Mouse (Mus musculus) forebrain, embryonic 14.5 days (tissue): Measurements from ENCODE around the gene Ssr3. TPM values are rescaled to one million over a fixed set of nuclear protein-coding genes. Genes with fewer than 3 reads are reported as not detected.

ENCODE experiments used
- ATAC-seq: fragments of 200-750 bp; cut with Nextera tagmentation; 2 replicates; pipeline ENCODE4 v1.8.0; 2017; ENCODE audit warnings: mild to moderate bottlenecking, moderate library complexity
- DNase-seq: peaks from one replicate; pipeline ENCODE4 v3.0.0-alpha.2; 2015; ENCODE audit warnings: low spot score
- H3K27ac ChIP-seq: fragments of 300-500 bp; sonication (generic); 2 replicates; pipeline ENCODE4 v1.5.1; 2014; ENCODE audit warnings: low read depth, mild to moderate bottlenecking, control low read depth, low read length, moderate library complexity
- H3K27me3 ChIP-seq: fragments of 300-500 bp; sonication (generic); replicated peaks from 2 replicates; pipeline ENCODE4 v1.6.1; 2014; ENCODE audit warnings: low read length, control low read depth, mixed read lengths; ENCODE audit not compliant: control insufficient read depth, insufficient read depth
- H3K36me3 ChIP-seq: fragments of 300-500 bp; sonication (generic); 2 replicates; pipeline ENCODE4 v1.6.1; 2014; ENCODE audit warnings: low read length, control low read depth; ENCODE audit not compliant: control insufficient read depth, insufficient read depth
- H3K4me1 ChIP-seq: fragments of 300-500 bp; sonication (generic); 2 replicates; pipeline ENCODE4 v1.6.1; 2014; ENCODE audit warnings: antibody characterized with exemption, low read length, control low read depth; ENCODE audit not compliant: control insufficient read depth, insufficient read depth
- H3K4me2 ChIP-seq: fragments of 300-500 bp; sonication (generic); 2 replicates; pipeline ENCODE4 v1.6.1; 2014; ENCODE audit warnings: mild to moderate bottlenecking, control low read depth, low read length
- H3K4me3 ChIP-seq: fragments of 300-500 bp; sonication (generic); 2 replicates; pipeline ENCODE4 v1.5.1; 2014; ENCODE audit warnings: low read depth, low read length, control low read depth
- H3K9ac ChIP-seq: fragments of 300-500 bp; sonication (generic); 2 replicates; pipeline ENCODE4 v1.6.1; 2014; ENCODE audit warnings: mild to moderate bottlenecking, low read length, control low read depth, moderate library complexity
- H3K9me3 ChIP-seq: fragments of 300-500 bp; sonication (generic); replicated peaks from 2 replicates; pipeline ENCODE4 v1.6.1; 2016; ENCODE audit warnings: low read length, control low read depth, mixed read lengths; ENCODE audit not compliant: control insufficient read depth
- WGBS: fragments of 180-500 bp; shearing (Covaris S2); extraction: QIAGEN DNeasy Blood & Tissue Kit; methylation state at CpG from one replicate; pipeline ENCODE4 v1.1.7; 2014; 5-methylcytosine and 5-hydroxymethylcytosine counted together
- polyA plus RNA-seq: library from polyadenylated mRNA; unstranded; fragments of >200 nt; fragmentation: Nextera tagmentation; extraction: Ambion mirVana; gene quantifications from 2 replicates; pipeline ENCODE4 v1.2.1, GENCODE M21; 2014

The Ssr3 gene
- polyA plus RNA-seq, 1 experiment from 2014 or later = 211 TPM

DNA sequence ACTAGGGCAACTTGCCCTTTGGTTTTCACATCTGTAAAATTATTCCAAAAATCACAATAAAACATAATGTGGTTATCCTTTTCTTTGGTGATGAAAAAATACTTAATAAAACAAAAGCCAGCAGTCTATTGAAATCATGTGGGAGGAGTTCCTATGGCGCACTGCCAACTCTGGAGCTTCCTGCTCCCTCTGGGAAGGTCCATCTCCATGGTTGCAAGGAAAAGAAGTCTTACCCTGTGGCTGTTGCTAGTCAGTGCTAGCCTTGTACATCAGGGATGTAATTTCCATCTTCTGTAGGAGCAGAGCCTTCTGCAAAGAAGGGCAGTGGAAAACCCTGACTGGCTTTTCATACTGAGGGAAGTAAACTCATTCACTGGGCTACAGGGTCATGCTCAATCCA, 29.0 kb downstream of the Ssr3 start:
- no peak overlapping the region for H3K27ac ChIP-seq
- DNase-seq = peak; percentile 11
- no peaks in the 10 kb centered on the region for H3K4me1 ChIP-seq
- no peaks in the 10 kb centered on the region for H3K36me3 ChIP-seq
- WGBS = 81% methylated on average over 1 of the region's 1 CpGs
- H3K27me3 ChIP-seq = no peaks in the 10 kb centered on the region
- no peaks in the 10 kb centered on the region for H3K9me3 ChIP-seq
- no peak overlapping the region for H3K4me2 ChIP-seq
- no peak overlapping the region for H3K9ac ChIP-seq
- no peak overlapping the region for H3K4me3 ChIP-seq
- no peak for ATAC-seq

DNA sequence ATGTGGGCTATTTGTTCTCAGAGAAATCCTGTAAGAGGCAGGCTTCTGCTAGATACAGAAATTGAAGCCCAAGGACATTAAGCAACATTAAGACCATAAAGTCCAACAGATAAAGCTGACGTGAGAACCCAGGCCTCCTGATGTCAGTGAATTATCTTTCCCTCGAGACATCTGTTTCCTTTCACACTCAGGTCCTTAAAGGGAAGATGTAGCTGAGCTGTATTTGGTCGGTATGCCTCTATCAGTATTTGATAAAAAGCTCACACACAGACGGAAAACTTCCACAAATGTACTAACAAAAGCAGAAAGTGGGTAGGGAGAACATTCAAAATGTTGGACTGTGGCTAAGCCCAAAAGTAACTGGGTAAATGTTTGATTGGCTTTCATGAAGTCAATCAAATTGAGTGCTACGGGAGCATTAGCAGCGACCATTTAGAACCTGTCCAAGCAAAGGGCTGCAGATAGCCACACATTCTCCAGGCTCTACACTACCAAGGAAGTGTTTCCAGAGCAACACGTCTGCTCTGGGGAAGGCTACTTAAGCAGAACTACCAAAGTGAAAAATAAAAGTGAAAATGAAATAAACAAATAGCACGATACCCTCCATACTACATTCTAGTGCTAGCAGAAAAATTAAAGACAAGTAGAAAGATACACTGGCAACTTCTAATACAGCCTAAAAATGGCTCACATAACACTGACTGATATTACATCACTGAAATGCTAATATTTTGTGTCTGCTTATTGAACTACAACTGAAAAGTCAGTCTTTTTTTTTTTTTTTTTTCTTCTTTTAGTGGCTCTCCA, 32.1 kb downstream of the Ssr3 start:
- no peak overlapping the region for H3K4me3 ChIP-seq
- no peaks in the 10 kb centered on the region for H3K27me3 ChIP-seq
- no peaks in the 10 kb centered on the region for H3K9me3 ChIP-seq
- DNase-seq (no peak), ATAC-seq (no peak)
- no peak overlapping the region for H3K9ac ChIP-seq
- H3K36me3 ChIP-seq = no peaks in the 10 kb centered on the region
- no peak overlapping the region for H3K4me2 ChIP-seq
- no peak overlapping the region for H3K27ac ChIP-seq
- no peaks in the 10 kb centered on the region for H3K4me1 ChIP-seq
- WGBS = 85% methylated on average over 8 of the region's 8 CpGs

DNA sequence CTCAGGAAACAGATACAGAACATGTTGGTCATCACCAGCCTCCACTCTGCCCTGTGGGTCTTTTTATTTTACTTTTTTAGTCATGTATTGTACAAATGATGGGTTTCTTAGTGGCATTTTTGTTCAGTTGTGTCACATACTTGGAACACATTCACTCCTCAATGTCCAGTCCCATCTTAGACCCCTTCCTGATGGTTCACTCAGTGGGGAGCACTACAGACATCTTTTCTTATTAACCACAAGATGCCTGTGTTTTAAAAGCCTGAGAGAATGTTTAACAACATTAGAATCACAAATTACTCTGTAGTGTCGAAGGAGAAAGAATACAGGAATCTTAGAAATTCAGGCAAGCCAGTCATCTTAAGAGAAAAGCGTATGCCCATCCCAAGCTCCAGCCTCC, 33.6 kb downstream of the Ssr3 start:
- DNase-seq = no peak
- 73% methylated on average over 2 of the region's 2 CpGs for WGBS

DNA sequence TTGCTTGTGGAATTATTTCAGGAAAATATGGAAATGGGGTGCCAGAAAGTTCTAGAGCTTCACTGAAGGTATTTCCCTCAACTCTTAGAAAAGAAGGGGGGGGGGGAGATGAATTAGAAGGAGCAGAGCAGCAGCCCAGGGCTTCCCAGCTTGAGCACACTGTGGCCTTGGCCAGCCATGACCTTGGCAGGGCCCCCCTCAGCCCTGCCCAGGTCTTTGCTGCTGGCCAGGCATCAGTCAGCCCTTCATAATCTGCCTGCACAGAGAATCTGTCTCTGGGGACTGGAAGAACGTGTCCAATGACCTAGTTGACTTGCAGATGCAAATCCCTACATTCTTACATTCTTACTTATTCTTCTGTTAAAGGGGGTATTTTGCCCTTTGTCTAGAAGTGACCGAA, 34.1 kb downstream of the Ssr3 start:
- no peak overlapping the region for H3K27ac ChIP-seq
- no peak overlapping the region for H3K4me3 ChIP-seq
- ATAC-seq (no peak), DNase-seq (no peak)
- H3K36me3 ChIP-seq = no peaks in the 10 kb centered on the region
- no peaks in the 10 kb centered on the region for H3K4me1 ChIP-seq
- H3K9me3 ChIP-seq = no peaks in the 10 kb centered on the region
- WGBS = 29% methylated on average over 2 of the region's 2 CpGs
- no peak overlapping the region for H3K9ac ChIP-seq
- H3K4me2 ChIP-seq = no peak overlapping the region
- no peaks in the 10 kb centered on the region for H3K27me3 ChIP-seq

More for the DNA sequence above, 33.6 kb downstream of the Ssr3 start:
- Histone ChIP-seq H3K9me3 (no peaks in the 10 kb centered on the region), H3K4me1 (no peaks in the 10 kb centered on the region), H3K27me3 (no peaks in the 10 kb centered on the region), H3K27ac (no peak overlapping the region), H3K4me2 (no peak overlapping the region), H3K36me3 (no peaks in the 10 kb centered on the region), H3K4me3 (no peak overlapping the region), H3K9ac (no peak overlapping the region)
- ATAC-seq = no peak

DNA sequence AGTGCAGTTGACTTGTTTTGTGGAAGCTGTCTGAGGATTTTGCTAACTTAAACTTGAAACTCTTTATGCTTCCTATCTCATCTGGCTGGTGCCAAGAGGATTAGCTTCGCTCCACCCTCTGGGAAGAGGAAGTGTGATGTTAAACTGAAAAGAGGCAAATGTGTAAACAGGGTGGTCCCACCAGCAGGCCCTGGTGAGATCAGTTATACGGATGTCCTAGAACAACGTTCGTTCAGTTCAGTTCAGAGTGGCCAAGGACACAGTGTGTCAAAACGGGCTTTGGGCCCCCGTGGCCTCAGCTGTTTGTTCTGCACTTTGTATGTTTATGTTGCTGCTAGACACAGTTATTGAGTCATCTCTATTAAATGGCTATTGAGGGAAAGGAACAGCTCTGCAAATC, 36.9 kb downstream of the Ssr3 start:
- WGBS = 75% methylated on average over 6 of the region's 6 CpGs
- DNase-seq (no peak), ATAC-seq (no peak)
- Histone ChIP-seq H3K36me3 (no peaks in the 10 kb centered on the region), H3K4me3 (no peak overlapping the region), H3K4me1 (no peaks in the 10 kb centered on the region), H3K9ac (no peak overlapping the region), H3K27me3 (no peaks in the 10 kb centered on the region), H3K9me3 (no peaks in the 10 kb centered on the region), H3K27ac (no peak overlapping the region), H3K4me2 (no peak overlapping the region)

DNA sequence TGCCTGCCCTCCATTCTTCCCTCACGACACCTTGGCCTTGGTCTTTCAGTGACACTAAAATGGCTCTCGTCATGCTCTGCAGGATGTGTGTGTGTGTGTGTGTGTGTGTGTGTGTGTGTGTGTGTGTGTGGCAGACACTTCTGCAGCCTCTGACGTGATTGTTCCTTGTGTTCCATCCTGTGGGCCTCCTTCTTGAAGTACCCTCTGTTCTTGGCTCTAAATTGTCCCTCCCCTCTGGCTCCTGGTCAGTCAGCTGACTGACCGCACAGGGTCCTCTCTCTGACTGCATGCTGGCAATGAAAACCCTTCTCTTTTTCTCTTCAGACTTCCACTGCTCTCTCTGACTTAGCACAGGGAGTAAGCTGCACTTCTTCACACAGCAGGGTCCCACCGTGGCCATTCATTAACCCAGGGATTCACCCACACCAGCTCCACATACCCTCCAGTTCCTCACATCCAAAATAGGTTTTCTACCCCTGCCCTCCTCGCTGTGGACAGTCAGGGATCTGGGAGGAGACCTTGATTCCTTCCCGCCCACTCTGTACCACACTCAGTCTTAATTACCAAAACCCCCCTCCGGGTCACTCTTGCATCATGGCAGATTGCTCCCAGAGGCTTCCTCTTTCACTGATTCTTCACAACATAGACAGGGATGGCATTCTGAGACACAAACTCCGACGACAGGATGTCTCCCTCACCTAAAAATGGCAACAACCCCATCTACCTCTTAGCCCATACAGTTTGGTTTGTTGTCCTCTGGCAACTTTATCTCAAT, 39.0 kb downstream of the Ssr3 start:
- H3K27me3 ChIP-seq = no peaks in the 10 kb centered on the region
- H3K4me1 ChIP-seq = no peaks in the 10 kb centered on the region
- H3K4me2 ChIP-seq = no peak overlapping the region
- 73% methylated on average over 10 of the region's 10 CpGs for WGBS
- H3K27ac ChIP-seq = no peak overlapping the region
- ATAC-seq (no peak), DNase-seq (no peak)
- no peaks in the 10 kb centered on the region for H3K36me3 ChIP-seq
- H3K9ac ChIP-seq = no peak overlapping the region
- no peak overlapping the region for H3K4me3 ChIP-seq
- H3K9me3 ChIP-seq = no peaks in the 10 kb centered on the region

DNA sequence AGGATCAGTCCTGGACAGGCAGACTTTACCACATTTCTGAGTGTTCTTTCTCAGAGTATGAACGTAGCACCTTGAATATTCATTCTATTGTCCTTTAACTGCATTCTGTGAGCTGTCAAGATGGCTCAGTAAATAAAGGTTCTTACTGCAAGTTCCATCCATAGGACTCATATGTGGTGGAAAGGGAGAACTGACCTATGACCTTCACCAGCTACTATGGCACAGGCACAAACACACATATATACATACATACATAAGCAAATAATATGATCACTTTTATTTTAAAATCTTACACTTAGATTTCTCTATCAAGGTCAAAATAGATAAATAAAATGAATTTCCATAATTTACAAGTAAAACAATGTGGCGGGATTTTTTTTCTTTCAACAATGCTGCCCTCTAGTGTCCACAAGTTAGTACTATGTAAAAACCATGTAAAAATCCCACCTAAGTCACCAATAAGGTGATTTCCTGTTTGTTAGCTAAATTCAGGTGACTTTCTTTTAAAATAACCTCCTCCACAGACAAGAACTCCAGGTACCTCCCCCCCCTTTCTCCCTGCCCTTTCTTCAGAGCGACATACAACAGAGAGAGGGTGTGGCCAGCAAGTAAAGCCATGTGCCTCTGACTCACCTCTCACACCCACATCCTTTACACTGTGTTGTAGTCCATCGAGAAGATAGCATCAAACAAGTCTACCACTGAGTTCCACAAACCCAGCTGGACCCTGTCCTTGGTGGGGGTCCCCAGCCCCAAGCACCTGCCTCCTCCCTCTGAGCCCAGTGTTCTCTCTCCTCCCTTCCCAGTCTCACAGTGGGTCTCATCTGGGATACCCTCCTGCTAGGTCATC, 39.9 kb downstream of the Ssr3 start:
- DNase-seq (peak; percentile 75), ATAC-seq (peak; percentile 70; the same call in 1 of the 2 replicates)
- Histone ChIP-seq H3K36me3 (no peaks in the 10 kb centered on the region), H3K4me3 (no peak overlapping the region), H3K27me3 (no peaks in the 10 kb centered on the region), H3K4me1 (no peaks in the 10 kb centered on the region), H3K9me3 (no peaks in the 10 kb centered on the region), H3K27ac (no peak overlapping the region), H3K4me2 (no peak overlapping the region), H3K9ac (no peak overlapping the region)
- 54% methylated on average over 4 of the region's 4 CpGs for WGBS

DNA sequence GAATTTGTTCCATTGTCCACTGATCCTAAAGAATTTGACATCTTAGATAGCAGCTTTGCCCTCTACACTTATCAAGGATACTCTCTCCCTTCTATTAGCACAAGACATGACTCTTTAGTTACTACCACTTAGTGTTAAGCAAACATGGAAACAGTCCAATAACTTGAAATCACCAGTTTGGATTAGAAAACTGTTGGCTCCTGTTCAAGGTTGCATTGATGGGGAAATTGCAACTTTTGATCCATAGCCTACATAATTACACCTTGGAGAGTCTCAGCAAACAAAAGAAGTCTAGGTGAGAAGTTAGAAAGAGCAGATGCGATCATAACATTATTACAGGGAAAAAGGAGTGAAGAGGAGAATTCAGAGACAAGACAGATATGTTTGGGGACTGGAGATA, 46.2 kb downstream of the Ssr3 start:
- no peak overlapping the region for H3K4me3 ChIP-seq
- no peaks in the 10 kb centered on the region for H3K9me3 ChIP-seq
- H3K27me3 ChIP-seq = no peaks in the 10 kb centered on the region
- ATAC-seq = no peak
- no peaks in the 10 kb centered on the region for H3K4me1 ChIP-seq
- H3K9ac ChIP-seq = no peak overlapping the region
- no peaks in the 10 kb centered on the region for H3K36me3 ChIP-seq
- H3K4me2 ChIP-seq = no peak overlapping the region
- 94% methylated on average over 1 of the region's 1 CpGs for WGBS
- no peak for DNase-seq
- H3K27ac ChIP-seq = no peak overlapping the region
